Mouse (Mus musculus): ENCODE results near the gene Exosc9. TPM values are rescaled to one million over a fixed set of nuclear protein-coding genes. Genes with fewer than 3 reads are reported as not detected.
"Not testable (repeated sequence)": the region's sequence is repeated elsewhere in the genome, so short reads cannot be mapped to it uniquely, and the experiment has no call there.

The Exosc9 gene
- polyA plus RNA-seq, 1 experiment from 2014 or later = 50.4 TPM

DNA sequence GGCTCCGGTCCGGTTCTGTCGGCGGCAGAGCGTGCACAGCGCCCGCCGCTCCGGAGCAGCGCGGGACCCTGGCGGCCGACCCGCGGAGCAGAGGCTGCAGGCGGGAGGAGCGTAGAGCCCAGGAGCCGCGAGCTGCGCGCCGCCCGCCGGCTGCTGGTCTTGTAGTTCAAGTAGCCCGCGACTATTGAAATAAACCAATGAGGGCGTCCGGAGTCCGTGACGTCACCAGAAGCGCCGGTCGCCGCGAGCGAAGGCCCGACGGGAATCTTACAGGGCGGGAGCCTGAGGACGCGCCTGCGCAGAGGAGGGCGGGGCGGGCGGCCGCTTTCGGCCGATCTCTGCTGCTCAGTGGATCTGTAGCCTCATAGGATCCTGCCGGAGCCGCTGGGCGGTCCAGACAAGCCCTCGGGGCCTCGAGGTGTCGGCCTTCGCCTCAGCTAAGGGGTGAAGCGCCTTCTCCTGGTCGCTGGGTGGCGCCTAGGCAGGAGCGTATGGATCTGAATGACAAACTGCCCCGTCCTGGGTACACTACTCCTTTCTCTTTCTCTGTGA is 19.5 kb downstream of the Exosc9 start, which contains the start of gene Ccna2:
Ccna2 (minus strand) TSS at position 324 of the 552 bp plus-strand sequence.
- peak within 1 kb of the TSS; percentile 87 for H3K4me3 ChIP-seq (replicated peaks; ENCODE audit: low read length)
- H3K9ac ChIP-seq (ENCODE audit: low read length) = peak within 1 kb of the TSS; percentile 89
- peaks cover 16% of the 10 kb centered on the region for H3K4me1 ChIP-seq (ENCODE audit: control insufficient read depth, insufficient read depth, low read length)
- H3K27me3 ChIP-seq (ENCODE audit: control insufficient read depth, insufficient read depth, low read length) = no peaks in the 10 kb centered on the region
- peaks cover 14% of the 10 kb centered on the region; the same call in 1 of the 2 replicates for H3K36me3 ChIP-seq (ENCODE audit: control insufficient read depth, insufficient read depth, low read length)
- peak within 1 kb of the TSS; percentile 71 for H3K27ac ChIP-seq (ENCODE audit: low read length)
- under 1% methylated on average over 60 of the region's 60 CpGs for WGBS
- ATAC-seq (ENCODE audit: insufficient read depth, low FRiP score) = peak; percentile 100
- no peaks in the 10 kb centered on the region for H3K9me3 ChIP-seq (replicated peaks; ENCODE audit: control insufficient read depth, low read length)
- H3K4me2 ChIP-seq (ENCODE audit: low read depth, low read length) = peak within 1 kb of the TSS; percentile 82

DNA sequence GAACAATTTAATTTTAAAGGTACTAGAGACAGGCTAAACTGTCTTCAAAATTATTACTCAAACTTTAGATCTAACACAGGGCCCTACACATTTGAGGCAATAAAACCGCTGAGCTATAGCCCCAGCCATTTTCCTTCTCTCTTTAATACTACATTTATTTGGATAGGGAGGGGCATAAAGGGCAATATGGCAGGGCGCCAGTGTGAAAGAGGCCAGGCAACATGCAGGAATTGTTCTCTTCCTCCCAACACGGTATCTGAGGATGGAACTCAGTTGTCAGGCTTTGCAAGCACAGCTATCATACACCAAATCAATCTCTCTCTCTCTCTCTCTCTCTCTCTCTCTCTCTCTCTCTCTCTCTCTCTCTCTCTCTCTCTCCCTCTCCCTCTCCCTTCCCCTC is 46.4 kb downstream of the Exosc9 start:
- ATAC-seq (ENCODE audit: insufficient read depth, low FRiP score) = no peak
- Histone ChIP-seq H3K36me3 (ENCODE audit: control insufficient read depth, insufficient read depth, low read length) (no peaks in the 10 kb centered on the region; the same call in 1 of the 2 replicates), H3K27me3 (ENCODE audit: control insufficient read depth, insufficient read depth, low read length) (no peaks in the 10 kb centered on the region), H3K4me1 (ENCODE audit: control insufficient read depth, insufficient read depth, low read length) (no peaks in the 10 kb centered on the region), H3K9me3 (replicated peaks; ENCODE audit: control insufficient read depth, low read length) (no peaks in the 10 kb centered on the region), H3K4me2 (ENCODE audit: low read depth, low read length) (no peak overlapping the region), H3K27ac (ENCODE audit: low read length) (no peak overlapping the region), H3K9ac (ENCODE audit: low read length) (no peak overlapping the region), H3K4me3 (replicated peaks; ENCODE audit: low read length) (no peak overlapping the region)
- WGBS = 61% methylated on average over 3 of the region's 3 CpGs

DNA sequence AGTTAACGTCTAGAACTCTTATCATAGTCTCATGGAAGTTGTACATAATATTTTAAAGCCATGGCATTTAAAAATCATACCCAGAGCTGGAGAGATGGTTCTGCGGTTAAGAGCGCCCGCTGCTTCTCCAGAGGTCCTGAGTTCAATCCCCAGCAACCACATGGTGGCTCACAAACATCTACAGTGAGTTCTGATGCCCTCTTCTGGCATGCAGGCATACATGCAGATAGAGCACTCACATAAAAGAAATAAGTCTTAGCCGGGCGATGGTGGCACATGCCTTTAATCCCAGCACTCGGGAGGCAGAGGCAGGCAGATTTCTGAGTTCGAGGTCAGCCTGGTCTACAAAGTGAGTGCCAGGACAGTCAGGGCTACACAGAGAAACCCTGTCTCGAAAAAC is 47.4 kb downstream of the Exosc9 start:
- 86% methylated on average over 8 of the region's 9 CpGs for WGBS
- H3K9me3 ChIP-seq (replicated peaks; ENCODE audit: control insufficient read depth, low read length); H3K4me2 ChIP-seq (ENCODE audit: low read depth, low read length); H3K9ac ChIP-seq (ENCODE audit: low read length); ATAC-seq (ENCODE audit: insufficient read depth, low FRiP score); H3K36me3 ChIP-seq (ENCODE audit: control insufficient read depth, insufficient read depth, low read length); H3K4me3 ChIP-seq (replicated peaks; ENCODE audit: low read length); H3K27me3 ChIP-seq (ENCODE audit: control insufficient read depth, insufficient read depth, low read length); H3K4me1 ChIP-seq (ENCODE audit: control insufficient read depth, insufficient read depth, low read length); H3K27ac ChIP-seq (ENCODE audit: low read length): not testable (repeated sequence)

DNA sequence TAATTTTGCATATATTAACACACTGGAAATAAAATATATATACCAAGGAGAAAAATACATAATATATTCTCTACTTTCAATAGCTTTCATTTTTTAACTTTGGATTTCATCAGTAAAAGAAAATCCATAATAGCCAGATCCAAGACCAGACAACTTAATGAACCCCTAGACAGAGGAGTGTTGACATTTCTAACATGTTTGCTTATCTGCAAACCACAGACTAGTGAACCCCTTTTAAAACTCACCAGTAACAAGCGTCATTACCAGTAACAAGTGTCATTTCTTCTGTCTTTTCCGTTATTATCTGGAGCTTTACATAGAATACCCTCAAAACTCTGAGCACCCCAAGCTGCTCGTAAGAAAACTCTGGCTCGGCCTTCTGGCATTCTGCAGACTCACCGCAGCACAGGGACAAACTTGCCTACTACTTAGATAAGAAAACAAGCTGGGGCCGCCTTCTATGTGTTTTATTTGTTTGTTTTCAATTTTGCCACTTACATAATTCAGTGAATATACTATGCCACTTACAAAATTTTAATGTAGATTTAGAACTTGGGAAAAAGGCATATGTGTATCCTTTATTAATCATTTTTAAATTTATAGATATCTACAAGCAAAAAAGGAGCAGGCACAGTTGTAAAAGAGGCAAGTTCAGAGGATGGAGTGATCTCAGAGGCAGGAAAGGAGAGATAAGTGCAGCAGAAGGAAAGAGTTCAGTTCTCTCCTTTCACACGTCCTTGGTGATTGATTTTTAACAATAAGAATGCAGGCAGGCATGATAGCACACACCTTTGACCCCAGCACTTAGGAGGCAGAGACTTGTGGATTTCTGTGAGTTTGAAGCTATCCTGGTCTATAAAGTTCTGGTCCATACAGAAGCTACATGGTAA is 53.7 kb downstream of the Exosc9 start:
- H3K4me1 ChIP-seq (ENCODE audit: control insufficient read depth, insufficient read depth, low read length) = no peaks in the 10 kb centered on the region
- 70% methylated on average over 7 of the region's 7 CpGs for WGBS
- no peak overlapping the region for H3K4me2 ChIP-seq (ENCODE audit: low read depth, low read length)
- no peak for ATAC-seq (ENCODE audit: insufficient read depth, low FRiP score)
- H3K9ac ChIP-seq (ENCODE audit: low read length) = no peak overlapping the region
- H3K36me3 ChIP-seq (ENCODE audit: control insufficient read depth, insufficient read depth, low read length) = no peaks in the 10 kb centered on the region; the same call in 1 of the 2 replicates
- no peak overlapping the region for H3K4me3 ChIP-seq (replicated peaks; ENCODE audit: low read length)
- H3K9me3 ChIP-seq (replicated peaks; ENCODE audit: control insufficient read depth, low read length) = no peaks in the 10 kb centered on the region
- H3K27ac ChIP-seq (ENCODE audit: low read length) = no peak overlapping the region
- H3K27me3 ChIP-seq (ENCODE audit: control insufficient read depth, insufficient read depth, low read length) = no peaks in the 10 kb centered on the region

DNA sequence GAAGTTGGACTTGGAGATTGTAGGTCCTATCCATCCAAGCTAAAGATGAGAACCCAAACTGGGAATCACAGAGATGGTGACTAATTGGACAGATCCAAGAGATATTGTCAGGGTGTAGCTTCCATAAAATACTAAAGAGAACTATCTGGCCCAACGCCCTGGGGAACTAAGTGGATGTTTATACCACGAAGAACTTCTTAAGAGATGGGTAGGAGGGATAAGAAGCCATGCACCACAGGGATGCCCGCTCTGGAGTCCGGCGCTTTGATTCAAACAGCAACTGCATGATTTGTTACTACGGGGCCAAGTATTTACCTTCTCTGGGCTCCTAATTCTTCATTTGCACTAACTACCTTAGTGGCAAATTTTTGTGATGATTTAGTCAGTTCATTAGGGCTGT is 60.3 kb downstream of the Exosc9 start:
- H3K9ac ChIP-seq (ENCODE audit: low read length) = peak overlapping the region; percentile 77
- peak overlapping the region; percentile 65 for H3K4me2 ChIP-seq (ENCODE audit: low read depth, low read length)
- peak overlapping the region; percentile 71 for H3K4me3 ChIP-seq (replicated peaks; ENCODE audit: low read length)
- no peak overlapping the region; the same call in 1 of the 2 replicates for H3K27ac ChIP-seq (ENCODE audit: low read length)
- ATAC-seq (ENCODE audit: insufficient read depth, low FRiP score) = no peak
- H3K9me3 ChIP-seq (replicated peaks; ENCODE audit: control insufficient read depth, low read length) = no peaks in the 10 kb centered on the region
- peaks cover 6% of the 10 kb centered on the region; the same call in 1 of the 2 replicates for H3K4me1 ChIP-seq (ENCODE audit: control insufficient read depth, insufficient read depth, low read length)
- H3K27me3 ChIP-seq (ENCODE audit: control insufficient read depth, insufficient read depth, low read length) = no peaks in the 10 kb centered on the region
- WGBS = 3% methylated on average over 6 of the region's 6 CpGs
- no peaks in the 10 kb centered on the region for H3K36me3 ChIP-seq (ENCODE audit: control insufficient read depth, insufficient read depth, low read length)

DNA sequence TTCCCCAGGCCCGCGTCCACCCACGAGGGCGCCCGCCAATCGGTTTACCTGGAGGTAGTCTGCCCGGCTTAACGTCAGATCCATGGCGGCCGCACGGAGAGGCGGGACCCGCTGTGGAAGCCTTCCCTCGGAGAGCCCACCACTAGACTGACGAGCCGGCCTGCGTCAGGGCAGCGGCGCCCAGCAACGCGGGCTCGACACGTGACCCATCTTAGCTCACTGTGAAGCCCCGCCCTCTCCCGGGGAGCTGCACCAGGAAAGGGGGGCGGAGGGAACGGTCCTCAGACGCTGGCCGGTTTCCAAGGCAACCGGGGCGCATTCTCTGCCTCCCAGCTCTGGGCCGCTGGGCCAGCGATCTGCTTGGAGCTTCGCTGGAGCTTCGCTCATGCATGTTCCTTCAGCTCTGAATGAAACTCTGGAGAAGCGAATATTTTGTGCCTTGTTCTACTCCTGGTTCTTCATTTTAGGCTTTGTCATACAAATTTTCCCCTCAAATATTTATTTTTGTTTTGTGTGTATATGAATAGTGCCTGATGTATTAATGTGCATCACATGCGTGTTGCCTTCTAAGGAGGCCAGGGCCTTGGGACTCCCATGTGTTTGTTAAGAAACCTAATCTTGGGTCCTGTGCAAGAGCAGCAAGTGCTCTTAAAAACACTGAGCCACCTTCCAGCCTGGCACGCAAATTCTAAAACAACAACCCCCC is 60.9 kb downstream of the Exosc9 start, which contains the start of gene Bbs7:
Bbs7 (minus strand) TSS at position 276 of the 706 bp plus-strand sequence.
- Histone ChIP-seq H3K27me3 (ENCODE audit: control insufficient read depth, insufficient read depth, low read length) (no peaks in the 10 kb centered on the region), H3K4me1 (ENCODE audit: control insufficient read depth, insufficient read depth, low read length) (peaks cover 6% of the 10 kb centered on the region; the same call in 1 of the 2 replicates), H3K9me3 (replicated peaks; ENCODE audit: control insufficient read depth, low read length) (no peaks in the 10 kb centered on the region), H3K36me3 (ENCODE audit: control insufficient read depth, insufficient read depth, low read length) (no peaks in the 10 kb centered on the region), H3K27ac (ENCODE audit: low read length) (no peak within 1 kb of the TSS; the same call in 1 of the 2 replicates), H3K9ac (ENCODE audit: low read length) (peak within 1 kb of the TSS; percentile 77), H3K4me2 (ENCODE audit: low read depth, low read length) (peak within 1 kb of the TSS; percentile 65), H3K4me3 (replicated peaks; ENCODE audit: low read length) (peak within 1 kb of the TSS; percentile 71)
- WGBS = 5% methylated on average over 32 of the region's 38 CpGs
- peak; percentile 98 for ATAC-seq (ENCODE audit: insufficient read depth, low FRiP score)

DNA sequence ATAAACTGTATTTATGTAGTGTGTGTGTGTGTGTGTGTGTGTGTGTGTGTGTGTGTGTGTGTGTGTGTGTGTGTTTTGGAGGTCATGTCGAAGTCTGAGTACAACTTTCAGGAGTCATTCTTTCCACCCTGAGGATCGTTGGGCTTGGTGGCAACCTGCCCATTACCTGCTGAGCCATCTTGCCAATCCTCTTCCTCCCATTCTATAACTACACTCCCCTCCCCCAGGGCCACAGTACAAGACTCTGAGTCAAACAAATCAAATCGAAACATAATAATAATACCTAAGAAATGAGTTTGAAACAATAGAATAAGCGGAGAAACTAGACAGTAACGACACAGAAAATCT is 61.5 kb downstream of the Exosc9 start:
- 61% methylated on average over 5 of the region's 5 CpGs for WGBS
- Histone ChIP-seq H3K4me3 (replicated peaks; ENCODE audit: low read length) (no peak overlapping the region), H3K27ac (ENCODE audit: low read length) (no peak overlapping the region), H3K36me3 (ENCODE audit: control insufficient read depth, insufficient read depth, low read length) (no peaks in the 10 kb centered on the region), H3K4me1 (ENCODE audit: control insufficient read depth, insufficient read depth, low read length) (peaks cover 6% of the 10 kb centered on the region; the same call in 1 of the 2 replicates), H3K9ac (ENCODE audit: low read length) (no peak overlapping the region), H3K4me2 (ENCODE audit: low read depth, low read length) (peak overlapping the region; percentile 65; the same call in 1 of the 2 replicates), H3K27me3 (ENCODE audit: control insufficient read depth, insufficient read depth, low read length) (no peaks in the 10 kb centered on the region), H3K9me3 (replicated peaks; ENCODE audit: control insufficient read depth, low read length) (no peaks in the 10 kb centered on the region)
- ATAC-seq (ENCODE audit: insufficient read depth, low FRiP score) = no peak
